Mouse (Mus musculus) liver, postnatal 0 days (tissue): Measurements from ENCODE around the gene Lenep. TPM values are rescaled to one million over a fixed set of nuclear protein-coding genes. Genes with fewer than 3 reads are reported as not detected.

ENCODE experiments used
- ATAC-seq: fragments of 200-750 bp; cut with Nextera tagmentation; 2 replicates; pipeline ENCODE4 v1.8.0; 2017; ENCODE audit warnings: mild to moderate bottlenecking, moderate library complexity
- DNase-seq: peaks from one replicate; pipeline ENCODE4 v3.0.0-alpha.2; 2016
- H3K27ac ChIP-seq: fragments of 300-500 bp; sonication (generic); 2 replicates; pipeline ENCODE4 v1.5.1; 2014; ENCODE audit warnings: antibody characterized with exemption, moderate library complexity, mild to moderate bottlenecking, low read depth
- H3K27me3 ChIP-seq: fragments of 300-500 bp; sonication (generic); 2 replicates; pipeline ENCODE4 v1.6.1; 2014; ENCODE audit warnings: low read length, control low read depth, mixed read lengths; ENCODE audit not compliant: insufficient read depth
- H3K36me3 ChIP-seq: fragments of 300-500 bp; sonication (generic); replicated peaks from 2 replicates; pipeline ENCODE4 v1.6.1; 2014; ENCODE audit warnings: mild to moderate bottlenecking, control low read depth, low read length, moderate library complexity, mixed read lengths; ENCODE audit not compliant: insufficient read depth
- H3K4me1 ChIP-seq: fragments of 300-500 bp; sonication (generic); 2 replicates; pipeline ENCODE4 v1.6.1; 2014; ENCODE audit warnings: antibody characterized with exemption, mild to moderate bottlenecking, control low read depth; ENCODE audit not compliant: insufficient read depth
- H3K4me2 ChIP-seq: fragments of 300-500 bp; sonication (generic); 2 replicates; pipeline ENCODE4 v1.6.1; 2014; ENCODE audit warnings: low read depth, mild to moderate bottlenecking, low read length, moderate library complexity, mixed read lengths
- H3K4me3 ChIP-seq: fragments of 300-500 bp; sonication (generic); 2 replicates; pipeline ENCODE4 v1.5.1; 2014; ENCODE audit warnings: low read depth, low read length
- H3K9ac ChIP-seq: fragments of 300-500 bp; sonication (generic); replicated peaks from 2 replicates; pipeline ENCODE4 v1.6.1; 2014; ENCODE audit warnings: mild to moderate bottlenecking, moderate library complexity
- H3K9me3 ChIP-seq: fragments of 300-500 bp; sonication (generic); 2 replicates; pipeline ENCODE4 v1.6.1; 2016; ENCODE audit warnings: mild to moderate bottlenecking, control low read depth, low read length, mixed read lengths
- CTCF ChIP-seq: sonication (generic); IDR thresholded peaks from 2 replicates; pipeline ENCODE4 v1.5.1; 2016; ENCODE audit warnings: antibody characterized with exemption, low read depth
- EP300 ChIP-seq: IDR thresholded peaks from 2 replicates; pipeline ENCODE4 v1.6.1; 2016; ENCODE audit warnings: antibody characterized with exemption, low read depth, mild to moderate bottlenecking
- WGBS: fragments of 180-500 bp; shearing (Covaris S2); extraction: QIAGEN DNeasy Blood & Tissue Kit; methylation state at CpG from one replicate; pipeline ENCODE4 v1.1.7; 2014; ENCODE audit not compliant: insufficient replicate concordance; 5-methylcytosine and 5-hydroxymethylcytosine counted together
- polyA plus RNA-seq: library from polyadenylated mRNA; unstranded; fragments of >200 nt; fragmentation: Nextera tagmentation; extraction: Ambion mirVana; gene quantifications from 2 replicates; pipeline ENCODE4 v1.2.1, GENCODE M21; 2015

The Lenep gene
- polyA plus RNA-seq, 1 experiment from 2014 or later, result not detected

GRCm38 (mm10) chr3:89390111-89390515, 12.5 kb downstream of the Lenep start:
- ATAC-seq, result no peak
- H3K27ac ChIP-seq, result peak overlapping the region; percentile 99

GRCm38 (mm10) chr3:89388901-89389740, 13.5 kb downstream of the Lenep start:
- peak; percentile 47 for DNase-seq
- ATAC-seq, result no peak
- H3K4me1 ChIP-seq, result peaks cover 55% of the 10 kb centered on the region
- H3K27me3 ChIP-seq, result peaks cover 12% of the 10 kb centered on the region
- peak overlapping the region; percentile 99 for H3K27ac ChIP-seq
- H3K4me2 ChIP-seq, result peak overlapping the region; percentile 100
- peak overlapping the region; percentile 78; the same call in 1 of the 2 replicates for H3K4me3 ChIP-seq
- 0 out of 2 replicates have a peak, but pooled peaks cover 5% of the 10 kb centered on the region for H3K36me3 ChIP-seq
- TF ChIP-seq EP300 (no peak), CTCF (no peak)
- no peak overlapping the region for H3K9ac ChIP-seq
- H3K9me3 ChIP-seq, result no peaks in the 10 kb centered on the region
- 31% methylated on average over 6 of the region's 6 CpGs for WGBS

More at GRCm38 (mm10) chr3:89390111-89390515, 12.5 kb downstream of the Lenep start:
- peak overlapping the region; percentile 78 for H3K4me3 ChIP-seq
- H3K27me3 ChIP-seq, result peaks cover 12% of the 10 kb centered on the region
- no peak for TF ChIP-seq EP300
- no peak for TF ChIP-seq CTCF
- WGBS, result 28% methylated on average over 5 of the region's 5 CpGs
- no peaks in the 10 kb centered on the region for H3K9me3 ChIP-seq
- H3K4me2 ChIP-seq, result peak overlapping the region; percentile 100
- DNase-seq, result no peak
- 0 out of 2 replicates have a peak, but pooled peaks cover 4% of the 10 kb centered on the region for H3K36me3 ChIP-seq
- peaks cover 56% of the 10 kb centered on the region for H3K4me1 ChIP-seq
- peak overlapping the region; percentile 82 for H3K9ac ChIP-seq

- Histone ChIP-seq H3K4me2 (peak overlapping the region; percentile 60), H3K4me3 (peak overlapping the region; percentile 36), H3K27ac (peak overlapping the region; percentile 99), H3K4me1 (peaks cover 51% of the 10 kb centered on the region), H3K9me3 (no peaks in the 10 kb centered on the region), H3K9ac (peak overlapping the region; percentile 34; the same call in 1 of the 2 replicates), H3K27me3 (peaks cover 12% of the 10 kb centered on the region), H3K36me3 (0 out of 2 replicates have a peak, but pooled peaks cover 5% of the 10 kb centered on the region)
- WGBS, result 57% methylated on average over 11 of the region's 11 CpGs
- DNase-seq, result no peak
- no peak for ATAC-seq
- TF ChIP-seq EP300 (no peak), CTCF (no peak)
Measured at GRCm38 (mm10) chr3:89388134-89388881, 14.3 kb downstream of the Lenep start.

GRCm38 (mm10) chr3:89387632-89388031, 15.0 kb downstream of the Lenep start:
- Histone ChIP-seq H3K4me1 (peaks cover 51% of the 10 kb centered on the region), H3K27ac (peak overlapping the region; percentile 99), H3K27me3 (peaks cover 10% of the 10 kb centered on the region), H3K9me3 (no peaks in the 10 kb centered on the region), H3K9ac (peak overlapping the region; percentile 40), H3K36me3 (0 out of 2 replicates have a peak, but pooled peaks cover 5% of the 10 kb centered on the region), H3K4me3 (peak overlapping the region; percentile 36), H3K4me2 (peak overlapping the region; percentile 60)
- WGBS, result 59% methylated on average over 11 of the region's 11 CpGs
- ATAC-seq (no peak), DNase-seq (no peak)
- TF ChIP-seq EP300 (no peak), CTCF (peak; percentile 17; the same call in 1 of the 2 replicates)

- Histone ChIP-seq H3K27ac (peak overlapping the region; percentile 99; the same call in 1 of the 2 replicates), H3K36me3 (peaks cover 5% of the 10 kb centered on the region; the same call in 1 of the 2 replicates), H3K9ac (peak overlapping the region; percentile 38), H3K27me3 (peaks cover 1% of the 10 kb centered on the region), H3K4me3 (peak overlapping the region; percentile 36), H3K4me1 (peaks cover 49% of the 10 kb centered on the region), H3K4me2 (peak overlapping the region; percentile 60), H3K9me3 (no peaks in the 10 kb centered on the region)
- 65% methylated on average over 15 of the region's 17 CpGs for WGBS
- no peak for ATAC-seq
- no peak for TF ChIP-seq EP300
- TF ChIP-seq CTCF, result no peak
- DNase-seq, result no peak
Measured at GRCm38 (mm10) chr3:89386438-89387420, 15.9 kb downstream of the Lenep start.
